Mouse (Mus musculus) heart, postnatal 0 days (tissue): ENCODE data around the gene Amz2. TPM values are rescaled to one million over a fixed set of nuclear protein-coding genes. Genes with fewer than 3 reads are reported as not detected.

Experiments
- ATAC-seq: fragments of 200-750 bp; cut with Nextera tagmentation; 2 replicates; pipeline ENCODE4 v1.8.0; 2017; ENCODE audit warnings: low read depth, moderate number of reproducible peaks, moderate library complexity; ENCODE audit not compliant: insufficient read depth
- DNase-seq: peaks from one replicate; pipeline ENCODE4 v3.0.0-alpha.2; 2016; ENCODE audit warnings: low spot score
- H3K27ac ChIP-seq: fragments of 300-500 bp; sonication (generic); 2 replicates; pipeline ENCODE4 v1.5.1; 2014; ENCODE audit warnings: low read depth, mild to moderate bottlenecking
- H3K27me3 ChIP-seq: fragments of 300-500 bp; sonication (generic); 2 replicates; pipeline ENCODE4 v1.6.1; 2014; ENCODE audit warnings: low read length, mixed read lengths; ENCODE audit not compliant: control insufficient read depth, insufficient read depth
- H3K36me3 ChIP-seq: fragments of 300-500 bp; sonication (generic); replicated peaks from 2 replicates; pipeline ENCODE4 v1.6.1; 2014; ENCODE audit warnings: low read length, mixed read lengths; ENCODE audit not compliant: control insufficient read depth, insufficient read depth
- H3K4me1 ChIP-seq: fragments of 300-500 bp; sonication (generic); 2 replicates; pipeline ENCODE4 v1.6.1; 2014; ENCODE audit warnings: antibody characterized with exemption; ENCODE audit not compliant: control insufficient read depth, insufficient read depth
- H3K4me2 ChIP-seq: fragments of 300-500 bp; sonication (generic); 2 replicates; pipeline ENCODE4 v1.6.1; 2014; ENCODE audit warnings: low read depth, mild to moderate bottlenecking, low read length, moderate library complexity
- H3K4me3 ChIP-seq: fragments of 300-500 bp; sonication (generic); 2 replicates; pipeline ENCODE4 v1.5.1; 2014; ENCODE audit warnings: low read depth, low read length
- H3K9ac ChIP-seq: fragments of 300-500 bp; sonication (generic); replicated peaks from 2 replicates; pipeline ENCODE4 v1.6.1; 2014; ENCODE audit warnings: low read depth, low read length, mixed read lengths
- H3K9me3 ChIP-seq: fragments of 300-500 bp; sonication (generic); replicated peaks from 2 replicates; pipeline ENCODE4 v1.6.1; 2016; ENCODE audit warnings: low read length; ENCODE audit not compliant: control insufficient read depth
- CTCF ChIP-seq: IDR thresholded peaks from 2 replicates; pipeline ENCODE4 v1.5.1; 2016; ENCODE audit warnings: antibody characterized with exemption, control low read depth, low read depth
- EP300 ChIP-seq: IDR thresholded peaks from 2 replicates; pipeline ENCODE4 v1.6.1; 2016; ENCODE audit warnings: antibody characterized with exemption, low read depth
- WGBS: fragments of 180-500 bp; shearing (Covaris S2); extraction: QIAGEN DNeasy Blood & Tissue Kit; methylation state at CpG from one replicate; pipeline ENCODE4 v1.1.7; 2014; 5-methylcytosine and 5-hydroxymethylcytosine counted together
- microRNA-seq: library from miRNA; unstranded; fragments of <30 nt; microRNA quantifications from one replicate; pipeline ENCODE4, GENCODE M21; 2016
- polyA plus RNA-seq: library from polyadenylated mRNA; unstranded; fragments of >200 nt; fragmentation: Nextera tagmentation; extraction: Ambion mirVana; gene quantifications from 2 replicates; pipeline ENCODE4 v1.2.1, GENCODE M21; 2015
- total RNA-seq: library from RNA; depleted of rRNA; stranded (reverse); fragments of >200 nt; gene quantifications from 2 replicates; pipeline ENCODE4 v1.2.3, GENCODE M21; 2014; ENCODE audit warnings: low replicate concordance; rRNA removed

Gene Amz2
- total and polyA plus RNA-seq, 2 experiments from 2014 or later: 33.7 to 65.6 TPM

GRCm38 (mm10) chr11:109500206-109500605, 74.5 kb downstream of the Amz2 start:
- no peak overlapping the region for H3K27ac ChIP-seq
- DNase-seq: no peak
- TF ChIP-seq CTCF: no peak
- no peak for TF ChIP-seq EP300
- H3K4me3 ChIP-seq: no peak overlapping the region
- no peaks in the 10 kb centered on the region for H3K36me3 ChIP-seq
- H3K9me3 ChIP-seq: no peaks in the 10 kb centered on the region
- H3K4me2 ChIP-seq: no peak overlapping the region
- ATAC-seq: no peak
- H3K27me3 ChIP-seq: no peaks in the 10 kb centered on the region
- WGBS: 49% methylated on average over 5 of the region's 5 CpGs
- H3K4me1 ChIP-seq: peaks cover 15% of the 10 kb centered on the region
- no peak overlapping the region for H3K9ac ChIP-seq

Small RNA genes within 50 kb of the gene (microRNA-seq; reads per million reads assigned to microRNA genes)
- not detected for gene Gm25540

Other genes starting within 250 kb of the Amz2 start
- 0.62 and 0.80 TPM in 2 replicates for gene Rgs9, start 127.8 kb upstream of the Amz2 start, total RNA-seq
- 0.23 and 0.33 TPM in 2 replicates for gene Rgs9, start 127.8 kb upstream of the Amz2 start, polyA plus RNA-seq
- 42.3 and 42.7 TPM in 2 replicates for gene Gna13, start 63.1 kb upstream of the Amz2 start, total RNA-seq
- gene Gna13, start 63.1 kb upstream of the Amz2 start, polyA plus RNA-seq: 25.5 and 28.0 TPM in 2 replicates
- gene 9930022D16Rik, start 12.0 kb upstream of the Amz2 start, total RNA-seq: not detected in 2 replicates
- not detected in 2 replicates for gene 9930022D16Rik, start 12.0 kb upstream of the Amz2 start, polyA plus RNA-seq
- 4.3 and 5.9 TPM in 2 replicates for gene Arsg, start 47.4 kb downstream of the Amz2 start, total RNA-seq
- gene Arsg, start 47.4 kb downstream of the Amz2 start, polyA plus RNA-seq: 3.8 and 4.3 TPM in 2 replicates
- 11.9 and 13.2 TPM in 2 replicates for gene Slc16a6, start 47.7 kb downstream of the Amz2 start, total RNA-seq
- 4.6 and 8.2 TPM in 2 replicates for gene Slc16a6, start 47.7 kb downstream of the Amz2 start, polyA plus RNA-seq
- 40.8 and 53.2 TPM in 2 replicates for gene Wipi1, start 186.0 kb downstream of the Amz2 start, total RNA-seq
- 65.4 and 67.1 TPM in 2 replicates for gene Wipi1, start 186.0 kb downstream of the Amz2 start, polyA plus RNA-seq
- gene Prkar1a, start 223.5 kb downstream of the Amz2 start, total RNA-seq: 163 and 237 TPM in 2 replicates
- gene Prkar1a, start 223.5 kb downstream of the Amz2 start, polyA plus RNA-seq: 483 and 530 TPM in 2 replicates